Mouse (Mus musculus) midbrain, embryonic 10.5 days (tissue): Measurements from ENCODE around the gene Camta1. TPM values are rescaled to one million over a fixed set of nuclear protein-coding genes. Genes with fewer than 3 reads are reported as not detected.

Source experiments
- DNase-seq: peaks from one replicate; pipeline ENCODE4 v3.0.0-alpha.2; 2017; ENCODE audit warnings: low spot score
- H3K27ac ChIP-seq: fragments of 300-500 bp; sonication (generic); replicated peaks from 2 replicates; pipeline ENCODE4 v1.5.1; 2016; ENCODE audit warnings: mild to moderate bottlenecking
- H3K27me3 ChIP-seq: fragments of 300-500 bp; sonication (generic); 2 replicates; pipeline ENCODE4 v1.6.1; 2016; ENCODE audit warnings: low read depth, mild to moderate bottlenecking; ENCODE audit not compliant: poor library complexity, severe bottlenecking
- H3K36me3 ChIP-seq: fragments of 300-500 bp; sonication (generic); 2 replicates; pipeline ENCODE4 v1.6.1; 2016; ENCODE audit warnings: mild to moderate bottlenecking, moderate library complexity
- H3K4me1 ChIP-seq: fragments of 300-500 bp; sonication (generic); 2 replicates; pipeline ENCODE4 v1.6.1; 2016
- H3K4me3 ChIP-seq: fragments of 300-500 bp; sonication (generic); 2 replicates; pipeline ENCODE4 v1.5.1; 2016; ENCODE audit warnings: mild to moderate bottlenecking, moderate library complexity
- H3K9me3 ChIP-seq: fragments of 300-500 bp; sonication (generic); replicated peaks from 2 replicates; pipeline ENCODE4 v1.6.1; 2016; ENCODE audit warnings: mild to moderate bottlenecking
- WGBS: fragments of 180-500 bp; shearing (Covaris S2); methylation state at CpG from one replicate; pipeline ENCODE4 v1.1.7; 2016; 5-methylcytosine and 5-hydroxymethylcytosine counted together
- polyA plus RNA-seq: library from polyadenylated mRNA; unstranded; fragments of >200 nt; fragmentation: Nextera tagmentation; extraction: Ambion mirVana; gene quantifications from 2 replicates; pipeline ENCODE4 v1.2.1, GENCODE M21; 2016

Camta1 gene
- polyA plus RNA-seq, 1 experiment from 2014 or later: 137 TPM

DNA sequence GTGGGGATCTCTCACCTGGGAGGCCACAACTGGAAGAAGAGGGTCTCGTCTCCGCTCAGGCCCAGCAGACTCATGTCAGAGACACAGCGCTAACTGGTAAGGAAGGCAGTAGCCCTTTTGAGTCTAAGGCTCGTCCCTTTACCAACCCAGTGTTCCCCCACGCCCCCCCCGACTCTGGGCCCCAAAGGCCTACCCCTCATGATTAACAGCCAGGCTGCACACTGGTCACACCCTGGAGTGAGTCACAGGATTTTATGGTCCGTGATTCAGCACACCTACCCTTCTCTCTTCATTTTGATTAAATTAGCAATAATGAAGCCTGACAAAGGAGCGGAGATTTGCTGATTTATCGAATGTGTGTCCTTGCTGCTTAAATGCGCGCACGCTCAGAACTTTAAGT, 515.0 kb downstream of the Camta1 start:
- 91% methylated on average over 12 of the region's 12 CpGs for WGBS
- no peaks in the 10 kb centered on the region for H3K9me3 ChIP-seq
- no peaks in the 10 kb centered on the region for H3K36me3 ChIP-seq
- no peak overlapping the region for H3K4me3 ChIP-seq
- DNase-seq: no peak
- H3K27ac ChIP-seq: no peak overlapping the region
- H3K4me1 ChIP-seq: peaks cover 10% of the 10 kb centered on the region; the same call in 1 of the 2 replicates
- H3K27me3 ChIP-seq: no peaks in the 10 kb centered on the region

DNA sequence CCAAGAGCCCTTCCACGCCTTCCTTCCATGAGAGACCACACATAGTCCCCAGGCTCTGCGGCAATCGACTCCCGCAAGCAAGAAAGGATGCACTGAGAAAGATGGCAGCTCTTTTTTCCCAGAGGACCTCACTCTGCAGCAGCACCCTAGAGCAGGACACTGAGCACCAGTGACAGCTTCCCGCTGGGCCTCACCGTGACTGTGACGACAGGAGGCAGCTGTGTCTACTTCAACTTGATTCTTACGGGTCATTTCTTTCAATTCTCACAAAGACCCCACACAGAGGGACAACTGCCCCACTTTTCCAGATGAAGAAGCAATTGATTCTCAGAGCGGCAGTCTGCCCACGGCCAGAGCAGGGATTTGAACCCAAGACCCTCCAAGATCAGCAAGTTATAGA, 516.9 kb downstream of the Camta1 start:
- Histone ChIP-seq H3K4me1 (peaks cover 8% of the 10 kb centered on the region; the same call in 1 of the 2 replicates), H3K27ac (no peak overlapping the region), H3K9me3 (no peaks in the 10 kb centered on the region), H3K36me3 (no peaks in the 10 kb centered on the region), H3K27me3 (no peaks in the 10 kb centered on the region), H3K4me3 (no peak overlapping the region)
- WGBS: 76% methylated on average over 10 of the region's 10 CpGs
- no peak for DNase-seq

DNA sequence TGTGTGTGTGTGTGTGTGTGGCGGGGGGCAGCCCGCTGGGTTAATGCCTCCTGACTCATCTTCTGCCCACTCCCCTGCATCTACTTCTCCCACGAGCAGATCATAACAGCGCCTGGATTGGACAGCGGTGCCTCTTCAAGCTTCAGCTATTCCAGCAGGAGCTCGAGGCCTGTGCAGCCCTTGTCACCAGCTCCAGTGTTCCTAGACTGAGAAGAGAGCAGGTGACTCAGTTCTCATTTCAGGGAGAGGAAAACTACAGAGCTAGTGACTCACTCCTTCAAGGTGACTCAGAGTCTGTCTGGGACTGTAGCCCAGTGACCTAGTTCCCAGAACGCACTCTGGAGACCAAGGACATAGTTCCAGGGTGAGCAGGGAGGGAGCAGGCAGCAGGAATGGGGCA, 522.3 kb downstream of the Camta1 start:
- H3K27ac ChIP-seq: no peak overlapping the region
- no peaks in the 10 kb centered on the region for H3K36me3 ChIP-seq
- DNase-seq: no peak
- WGBS: 89% methylated on average over 7 of the region's 7 CpGs
- no peaks in the 10 kb centered on the region for H3K9me3 ChIP-seq
- H3K4me1 ChIP-seq: peaks cover 13% of the 10 kb centered on the region
- H3K27me3 ChIP-seq: no peaks in the 10 kb centered on the region
- no peak overlapping the region for H3K4me3 ChIP-seq

GRCm38 (mm10) chr4:151338931-151339330, 522.7 kb downstream of the Camta1 start:
- no peaks in the 10 kb centered on the region for H3K9me3 ChIP-seq
- no peaks in the 10 kb centered on the region for H3K36me3 ChIP-seq
- WGBS: 90% methylated on average over 7 of the region's 7 CpGs
- peaks cover 13% of the 10 kb centered on the region for H3K4me1 ChIP-seq
- no peak overlapping the region for H3K27ac ChIP-seq
- DNase-seq: no peak
- no peaks in the 10 kb centered on the region for H3K27me3 ChIP-seq
- H3K4me3 ChIP-seq: no peak overlapping the region

- Histone ChIP-seq H3K27ac (no peak overlapping the region), H3K4me1 (peaks cover 14% of the 10 kb centered on the region), H3K36me3 (no peaks in the 10 kb centered on the region), H3K27me3 (no peaks in the 10 kb centered on the region), H3K9me3 (no peaks in the 10 kb centered on the region), H3K4me3 (no peak overlapping the region)
- WGBS: 23% methylated on average over 11 of the region's 11 CpGs
- no peak for DNase-seq
These were observed 524.1 kb downstream of the Camta1 start for GRCm38 (mm10) chr4:151337543-151337942.

DNA sequence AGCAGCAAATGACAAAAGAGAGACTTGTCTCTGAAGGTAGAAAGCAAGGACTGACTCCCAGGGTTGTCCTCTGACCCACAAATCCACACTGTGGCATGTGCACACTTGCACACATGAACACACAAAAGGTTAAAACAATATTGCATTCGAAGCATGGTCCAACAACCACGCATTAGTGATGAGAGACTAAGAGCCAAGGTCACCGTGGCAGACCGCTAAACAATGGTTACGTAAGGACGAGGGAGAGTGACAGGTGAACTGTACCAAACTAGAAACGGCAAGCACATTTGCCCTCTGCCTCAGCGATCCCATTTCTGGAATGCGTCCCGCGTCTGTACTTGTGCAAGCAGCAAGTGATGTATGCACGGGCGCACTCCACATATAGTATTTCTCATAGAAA, 525.3 kb downstream of the Camta1 start:
- 89% methylated on average over 13 of the region's 13 CpGs for WGBS
- Histone ChIP-seq H3K27me3 (no peaks in the 10 kb centered on the region), H3K36me3 (no peaks in the 10 kb centered on the region), H3K9me3 (no peaks in the 10 kb centered on the region), H3K4me3 (no peak overlapping the region), H3K27ac (no peak overlapping the region), H3K4me1 (peaks cover 22% of the 10 kb centered on the region)
- DNase-seq: no peak

GRCm38 (mm10) chr4:151334951-151335742, 526.5 kb downstream of the Camta1 start:
- Histone ChIP-seq H3K9me3 (no peaks in the 10 kb centered on the region), H3K4me3 (no peak overlapping the region), H3K27ac (no peak overlapping the region), H3K4me1 (peaks cover 22% of the 10 kb centered on the region), H3K27me3 (no peaks in the 10 kb centered on the region), H3K36me3 (no peaks in the 10 kb centered on the region)
- whole genome bisulfite sequencing: 50% methylated on average over 23 of the region's 23 CpGs
- peak; percentile 64 for DNase-seq

DNA sequence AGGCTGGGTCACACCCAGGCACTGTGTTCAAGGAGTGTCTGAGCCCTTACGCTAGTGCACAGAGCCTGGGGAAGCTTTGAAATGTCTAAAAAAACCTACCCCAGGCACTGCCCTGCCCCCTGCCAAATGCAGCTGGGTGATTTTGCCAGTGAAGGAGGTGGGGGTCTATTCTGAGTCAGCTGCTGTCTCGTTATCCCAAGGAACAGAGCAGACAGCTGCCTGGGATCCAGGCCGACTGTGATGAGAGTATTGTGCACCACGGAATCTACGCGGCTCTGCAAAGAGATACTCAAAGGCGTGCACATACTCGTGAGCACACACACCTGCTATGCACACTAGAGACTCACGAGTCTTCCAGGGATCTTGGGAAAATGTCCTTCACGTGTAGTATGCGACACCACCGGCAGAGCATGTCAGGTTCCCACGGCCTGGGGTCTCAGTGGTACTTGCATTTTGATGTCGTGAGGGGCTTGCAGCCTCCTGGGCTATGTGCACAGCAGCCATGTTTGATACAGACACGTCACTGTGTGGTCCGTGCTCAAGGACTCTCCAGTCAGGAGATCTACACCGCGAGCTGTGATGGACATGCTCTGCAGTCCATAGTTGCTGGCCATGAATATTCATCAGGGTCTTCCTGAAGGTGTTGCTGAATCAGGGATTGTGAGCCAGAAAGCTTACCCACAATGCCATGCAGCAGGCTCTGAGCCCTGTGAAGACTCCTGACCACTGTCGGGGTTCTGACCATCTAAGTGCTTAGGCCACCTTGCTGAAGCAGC, 529.4 kb downstream of the Camta1 start:
- no peaks in the 10 kb centered on the region for H3K36me3 ChIP-seq
- no peak for DNase-seq
- H3K27me3 ChIP-seq: no peaks in the 10 kb centered on the region
- no peaks in the 10 kb centered on the region for H3K9me3 ChIP-seq
- H3K4me3 ChIP-seq: no peak overlapping the region
- H3K27ac ChIP-seq: no peak overlapping the region
- WGBS: 88% methylated on average over 19 of the region's 19 CpGs
- peaks cover 15% of the 10 kb centered on the region for H3K4me1 ChIP-seq

- H3K4me3 ChIP-seq: no peak overlapping the region
- H3K27me3 ChIP-seq: no peaks in the 10 kb centered on the region
- 70% methylated on average over 8 of the region's 8 CpGs for WGBS
- DNase-seq: no peak
- no peaks in the 10 kb centered on the region for H3K36me3 ChIP-seq
- H3K4me1 ChIP-seq: peaks cover 12% of the 10 kb centered on the region
- no peaks in the 10 kb centered on the region for H3K9me3 ChIP-seq
- no peak overlapping the region for H3K27ac ChIP-seq
These were observed 530.7 kb downstream of the Camta1 start for GRCm38 (mm10) chr4:151330983-151331382.

- H3K9me3 ChIP-seq: no peaks in the 10 kb centered on the region
- H3K27me3 ChIP-seq: no peaks in the 10 kb centered on the region
- H3K27ac ChIP-seq: no peak overlapping the region
- H3K4me1 ChIP-seq: peaks cover 9% of the 10 kb centered on the region
- WGBS: 84% methylated on average over 6 of the region's 6 CpGs
- DNase-seq: no peak
- H3K4me3 ChIP-seq: no peak overlapping the region
- H3K36me3 ChIP-seq: no peaks in the 10 kb centered on the region
These were observed 533.6 kb downstream of the Camta1 start for GRCm38 (mm10) chr4:151328071-151328470.

- Histone ChIP-seq H3K27ac (no peak overlapping the region), H3K36me3 (no peaks in the 10 kb centered on the region), H3K27me3 (no peaks in the 10 kb centered on the region), H3K4me1 (peaks cover 3% of the 10 kb centered on the region), H3K9me3 (no peaks in the 10 kb centered on the region), H3K4me3 (no peak overlapping the region)
- WGBS: 90% methylated on average over 8 of the region's 8 CpGs
- no peak for DNase-seq
These were observed 534.5 kb downstream of the Camta1 start for GRCm38 (mm10) chr4:151326971-151327686.

GRCm38 (mm10) chr4:151316428-151316827, 545.2 kb downstream of the Camta1 start:
- 85% methylated on average over 10 of the region's 10 CpGs for WGBS
- H3K4me1 ChIP-seq: no peaks in the 10 kb centered on the region
- H3K36me3 ChIP-seq: no peaks in the 10 kb centered on the region
- H3K4me3 ChIP-seq: no peak overlapping the region
- DNase-seq: no peak
- H3K27ac ChIP-seq: no peak overlapping the region
- no peaks in the 10 kb centered on the region for H3K9me3 ChIP-seq
- H3K27me3 ChIP-seq: no peaks in the 10 kb centered on the region
